8 mouse cellular contexts compared by ENCODE assay signal in genomic region chr1:92910239-92910885, GRCm38 (mm10). TPM values are rescaled to one million over a fixed set of nuclear protein-coding genes. Genes with fewer than 3 reads are reported as not detected.
DNase-seq lines count a peak whose midpoint lies in the region; ATAC-seq and TF ChIP-seq lines count a peak whose summit lies in the region.

Gene Rnpepl1, plus strand, starts transcription at chr1:92910783.

- peak; percentile 88 for ATAC-seq in forebrain, postnatal 0 days
- ATAC-seq in lung, embryonic 14.5 days (ENCODE audit: insufficient read depth), result peak; percentile 67
- ATAC-seq in neutrophil, adult 5-6 weeks (ENCODE audit: extremely low read depth, insufficient number of reproducible peaks, low FRiP score, poor library complexity, severe bottlenecking), result peak; percentile 42

- H3K4me1 ChIP-seq in MEL (ENCODE audit: control insufficient read depth in 1 of 2, insufficient read depth in 2 of 2, low read length in 2 of 2), result peaks cover 13 to 40% of the 10 kb centered on the region in 2 experiments
- peaks cover 28% of the 10 kb centered on the region for H3K4me1 ChIP-seq in forebrain, postnatal 0 days (ENCODE audit: insufficient read depth)
- peaks cover 16% of the 10 kb centered on the region; the same call in 1 of the 2 replicates for H3K4me1 ChIP-seq in lung, embryonic 14.5 days (ENCODE audit: insufficient read depth)
- peaks cover 39% of the 10 kb centered on the region for H3K4me1 ChIP-seq in thymus, adult 2 months (replicated peaks; ENCODE audit: control insufficient read depth, insufficient read depth, low read length)

- peak; percentile 86 for DNase-seq in MEL (ENCODE audit: low read depth, low spot score)
- DNase-seq in cerebellum, adult 18-20 months, result peak; percentile 83 to 90
- DNase-seq in forebrain, postnatal 0 days, result peak; percentile 88
- DNase-seq in heart, postnatal 36 days, result peak; percentile 80 to 85
- DNase-seq in layer of hippocampus, adult 2 months (ENCODE audit: low spot score in 2 of 2), result peak; percentile 76
- DNase-seq in lung, embryonic 14.5 days, result peak; percentile 85
- DNase-seq in thymus, adult 2 months, result peak; percentile 82

- peak in 2 of 3 experiments; percentile 71 to 84; a peak in 5 of 6 replicates for TF ChIP-seq CTCF in MEL (IDR thresholded peaks at IDR 0.05 in 2 of 3, conservative IDR thresholded peaks at IDR 0.05 in 1 of 3; ENCODE audit: control insufficient read depth in 1 of 3, insufficient read depth in 1 of 3, low read depth in 2 of 3, low read length in 3 of 3, poor library complexity in 1 of 3, severe bottlenecking in 1 of 3)
- peak; percentile 75 for TF ChIP-seq CTCF in forebrain, postnatal 0 days (IDR thresholded peaks at IDR 0.05; ENCODE audit: low read depth)
- TF ChIP-seq CTCF in layer of hippocampus, adult 2 months (conservative IDR thresholded peaks at IDR 0.05), result peak; percentile 73
- peak; percentile 42 for TF ChIP-seq CTCF in lung, embryonic 14.5 days (IDR thresholded peaks at IDR 0.05; ENCODE audit: low read depth)
- peak; percentile 90 for TF ChIP-seq CTCF in thymus, adult 2 months (IDR thresholded peaks at IDR 0.05; ENCODE audit: borderline replicate concordance, control insufficient read depth, extremely low read depth, insufficient read depth, low read length, poor library complexity)

- H3K9me3 ChIP-seq in MEL (replicated peaks; ENCODE audit: insufficient read depth, low read length), result no peaks in the 10 kb centered on the region
- no peaks in the 10 kb centered on the region for H3K9me3 ChIP-seq in forebrain, postnatal 0 days (ENCODE audit: low read length)
- no peaks in the 10 kb centered on the region for H3K9me3 ChIP-seq in lung, embryonic 14.5 days (ENCODE audit: low read depth, low read length)

- no peak for TF ChIP-seq EP300 in MEL (IDR thresholded peaks at IDR 0.05; ENCODE audit: low read depth in 1 of 2, low read length in 2 of 2)

- intact Hi-C loops in heart, postnatal 36 days (cut with DNase I), result loop anchor here (2.0 kb wide), 1 partner anchor 24 kb away; the partner anchor contains the start of gene Capn10

- peak within 1 kb of the TSS; percentile 87 for H3K9ac ChIP-seq in MEL (ENCODE audit: control insufficient read depth, low read depth, low read length, poor library complexity, severe bottlenecking)
- H3K9ac ChIP-seq in forebrain, postnatal 0 days, result peak within 1 kb of the TSS; percentile 97
- H3K9ac ChIP-seq in lung, embryonic 14.5 days, result peak within 1 kb of the TSS; percentile 86

- no peak for TF ChIP-seq RAD21 in MEL (IDR thresholded peaks at IDR 0.05; ENCODE audit: low read depth, low read length)

- peaks cover 31% of the 10 kb centered on the region for H3K79me2 ChIP-seq in MEL (ENCODE audit: control insufficient read depth, insufficient read depth, low read length, poor library complexity)

- peak within 1 kb of the TSS; percentile 33 for H3K27ac ChIP-seq in MEL (ENCODE audit: control insufficient read depth, low read depth, low read length)
- peak within 1 kb of the TSS; percentile 96 for H3K27ac ChIP-seq in forebrain, postnatal 0 days (ENCODE audit: low read depth, low read length)
- H3K27ac ChIP-seq in layer of hippocampus, adult 2 months, result peak within 1 kb of the TSS; percentile 94
- peak within 1 kb of the TSS; percentile 79 for H3K27ac ChIP-seq in lung, embryonic 14.5 days (ENCODE audit: low read depth)
- peak within 1 kb of the TSS; percentile 26 for H3K27ac ChIP-seq in thymus, adult 2 months (ENCODE audit: control insufficient read depth, insufficient read depth, low read length)

- peaks cover 0 to 25% of the 10 kb centered on the region in 2 experiments; a peak in 2 of 4 replicates for H3K36me3 ChIP-seq in MEL (ENCODE audit: control insufficient read depth in 1 of 2, insufficient read depth in 2 of 2, low read length in 2 of 2)
- H3K36me3 ChIP-seq in forebrain, postnatal 0 days (ENCODE audit: insufficient read depth), result peaks cover 12% of the 10 kb centered on the region
- H3K36me3 ChIP-seq in lung, embryonic 14.5 days (ENCODE audit: insufficient read depth), result peaks cover 5% of the 10 kb centered on the region; the same call in 1 of the 2 replicates
- H3K36me3 ChIP-seq in thymus, adult 2 months (ENCODE audit: control insufficient read depth, insufficient read depth, low read length), result peaks cover 6% of the 10 kb centered on the region

- peak in 1 of 2 experiments; percentile 58; a peak in 2 of 4 replicates for TF ChIP-seq POLR2A in MEL (IDR thresholded peaks at IDR 0.05; ENCODE audit: control insufficient read depth in 1 of 2, insufficient read depth in 1 of 2, low read depth in 1 of 2, low read length in 2 of 2, poor library complexity in 1 of 2)
- TF ChIP-seq POLR2A in thymus, adult 2 months (IDR thresholded peaks at IDR 0.05; ENCODE audit: control insufficient read depth, extremely low read depth, insufficient read depth, low read length, poor library complexity), result peak; percentile 20; the same call in 1 of the 2 replicates

- WGBS in forebrain, postnatal 0 days, result under 1% methylated on average over 33 of the region's 57 CpGs
- under 1% methylated on average over 47 of the region's 57 CpGs for WGBS in lung, embryonic 14.5 days
- WGBS in thymus, adult 2 months, result under 1% methylated on average over 57 of the region's 57 CpGs

- H3K27me3 ChIP-seq in MEL (ENCODE audit: control insufficient read depth in 1 of 2, insufficient read depth in 2 of 2, low read length in 2 of 2), result no peaks in the 10 kb centered on the region
- H3K27me3 ChIP-seq in forebrain, postnatal 0 days (ENCODE audit: insufficient read depth, low read length), result no peaks in the 10 kb centered on the region
- no peaks in the 10 kb centered on the region for H3K27me3 ChIP-seq in lung, embryonic 14.5 days (ENCODE audit: insufficient read depth, low read length)
- no peaks in the 10 kb centered on the region for H3K27me3 ChIP-seq in thymus, adult 2 months (ENCODE audit: control insufficient read depth, insufficient read depth, low read length)

- H3K4me3 ChIP-seq in MEL (ENCODE audit: control insufficient read depth in 1 of 2, insufficient read depth in 1 of 2, low read depth in 2 of 2, low read length in 2 of 2), result peak within 1 kb of the TSS; percentile 91 to 95
- peak within 1 kb of the TSS; percentile 86 for H3K4me3 ChIP-seq in forebrain, postnatal 0 days (ENCODE audit: low read depth, low read length)
- peak within 1 kb of the TSS; percentile 91 for H3K4me3 ChIP-seq in layer of hippocampus, adult 2 months
- H3K4me3 ChIP-seq in lung, embryonic 14.5 days (ENCODE audit: low read depth, low read length), result peak within 1 kb of the TSS; percentile 72
- H3K4me3 ChIP-seq in thymus, adult 2 months (ENCODE audit: control insufficient read depth, insufficient read depth, low read length), result peak within 1 kb of the TSS; percentile 95

- peak within 1 kb of the TSS; percentile 97 for H3K4me2 ChIP-seq in forebrain, postnatal 0 days (ENCODE audit: low read depth)
- H3K4me2 ChIP-seq in lung, embryonic 14.5 days, result peak within 1 kb of the TSS; percentile 92

TF ChIP-seq in MEL, 35 proteins besides CTCF, POLR2A, EP300 and RAD21 (continues in another document):
- peak; percentile 97 for TF ChIP-seq UBTF (IDR thresholded peaks at IDR 0.05; ENCODE audit: borderline replicate concordance, insufficient read depth, low read depth, low read length)
- 0 out of 2 replicates have a peak, but pooled peaks have one; percentile 46 for TF ChIP-seq MAX (IDR thresholded peaks at IDR 0.05; ENCODE audit: low read length)
- TF ChIP-seq BHLHE40 (IDR thresholded peaks at IDR 0.05; ENCODE audit: borderline replicate concordance, low read depth, low read length), result no peak
- no peak for TF ChIP-seq POLR2AphosphoS2 (IDR thresholded peaks at IDR 0.05; ENCODE audit: low read length)
- TF ChIP-seq NRF1 (IDR thresholded peaks at IDR 0.05; ENCODE audit: insufficient read depth, low read depth, low read length, poor library complexity, severe bottlenecking), result 0 out of 2 replicates have a peak, but pooled peaks have one; percentile 25
- TF ChIP-seq GABPA (IDR thresholded peaks at IDR 0.05; ENCODE audit: low read depth, low read length), result no peak
- TF ChIP-seq TAL1 (IDR thresholded peaks at IDR 0.05; ENCODE audit: low read length), result no peak
- TF ChIP-seq ELF1 (IDR thresholded peaks at IDR 0.05; ENCODE audit: low read depth, low read length), result no peak
- peak; percentile 79 for TF ChIP-seq MXI1 (IDR thresholded peaks at IDR 0.05; ENCODE audit: low read depth, low read length)
- TF ChIP-seq ZC3H11A (IDR thresholded peaks at IDR 0.05; ENCODE audit: low read depth, low read length), result no peak
- TF ChIP-seq MEF2A (IDR thresholded peaks at IDR 0.05; ENCODE audit: extremely low read depth, insufficient replicate concordance, low read depth, low read length, poor library complexity, severe bottlenecking), result no peak
- TF ChIP-seq RCOR1 (IDR thresholded peaks at IDR 0.05; ENCODE audit: low read depth, low read length), result no peak
- no peak for TF ChIP-seq USF2 (IDR thresholded peaks at IDR 0.05; ENCODE audit: borderline replicate concordance in 1 of 2, insufficient read depth in 1 of 2, low read depth in 1 of 2, low read length in 2 of 2)
- peak; percentile 23; the same call in 1 of the 2 replicates for TF ChIP-seq HCFC1 (IDR thresholded peaks at IDR 0.05; ENCODE audit: low read depth, low read length)
- TF ChIP-seq MYB (IDR thresholded peaks at IDR 0.05; ENCODE audit: low read depth, low read length), result no peak
- no peak for TF ChIP-seq ZKSCAN1 (IDR thresholded peaks at IDR 0.05; ENCODE audit: low read depth, low read length)
- no peak for TF ChIP-seq ZNF384 (IDR thresholded peaks at IDR 0.05; ENCODE audit: low read depth, low read length)
- no peak for TF ChIP-seq JUND (IDR thresholded peaks at IDR 0.05; ENCODE audit: low read depth, low read length)
- peak; percentile 51 for TF ChIP-seq NELFE (IDR thresholded peaks at IDR 0.05; ENCODE audit: low read depth, low read length)
- TF ChIP-seq E2F4 (IDR thresholded peaks at IDR 0.05; ENCODE audit: borderline replicate concordance, low read depth, low read length), result no peak
- no peak for TF ChIP-seq GATA1 (IDR thresholded peaks at IDR 0.05; ENCODE audit: low read depth, low read length)
- no peak for TF ChIP-seq USF1 (IDR thresholded peaks at IDR 0.05; ENCODE audit: low read depth, low read length)
- TF ChIP-seq TBP (IDR thresholded peaks at IDR 0.05; ENCODE audit: low read depth, low read length), result no peak

RNA-seq across cellular contexts. Expression of gene Rnpepl1, which starts in this region (rescaled TPM):
- total RNA-seq in MEL (2012; rRNA removed), result 25.2 and 31.1 TPM in 2 replicates
- polyA plus RNA-seq in MEL (2012; ENCODE audit: insufficient read depth in 1 of 2, insufficient read length in 2 of 2, low read depth in 1 of 2, low replicate concordance in 2 of 2, missing spikeins in 1 of 2), result 10 to 100 TPM in 1 of 2 experiments, not detected in 1; 91.0 TPM
- 36.8 and 37.5 TPM in 2 replicates for total RNA-seq in forebrain, postnatal 0 days (2014; rRNA removed)
- polyA plus RNA-seq in forebrain, postnatal 0 days (2015; fragmentation: Nextera tagmentation; extraction: Ambion mirVana), result 21.3 and 25.3 TPM in 2 replicates
- 10 to 100 TPM; 79.4 to 82.5 TPM for total RNA-seq in heart, postnatal 36 days (2021)
- total RNA-seq in layer of hippocampus, adult 2 months (2021), result 10 to 100 TPM; 36.1 to 40.2 TPM
- polyA plus RNA-seq in lung, embryonic 14.5 days (2014; fragmentation: Nextera tagmentation; extraction: Ambion mirVana), result 34.8 and 43.3 TPM in 2 replicates
- total RNA-seq in neutrophil, adult 5-6 weeks (2017), result 38.5 and 49.8 TPM in 2 replicates
- 440 and 540 TPM in 2 replicates for polyA plus RNA-seq in thymus, adult 2 months (2012; rRNA removed)

Comparison
In these comparisons a context has a peak if more than half of its experiments do, and no peak if none do; other contexts are left out.
1. Peak in every context shown above with its lines: DNase-seq, ATAC-seq, H3K4me3 ChIP-seq and H3K27ac ChIP-seq.
2. H3K27ac ChIP-seq: peak in every context shown above with its lines; median percentile 96 in forebrain, postnatal 0 days; 94 in layer of hippocampus, adult 2 months; 79 in lung, embryonic 14.5 days; 33 in MEL; 26 in thymus, adult 2 months.